Mouse (Mus musculus) thymus, adult 18-20 months (tissue): ENCODE data around the gene Zfp966.
"Not testable (repeated sequence)": the region's sequence is repeated elsewhere in the genome, so short reads cannot be mapped to it uniquely, and the experiment has no call there.

Source experiments
- DNase-seq, 2 experiments: peaks; one replicate each; pipeline ENCODE4 v3.0.0; 2022; ENCODE audit warnings: mixed read lengths in 2 of 2

The Zfp966 gene

DNA sequence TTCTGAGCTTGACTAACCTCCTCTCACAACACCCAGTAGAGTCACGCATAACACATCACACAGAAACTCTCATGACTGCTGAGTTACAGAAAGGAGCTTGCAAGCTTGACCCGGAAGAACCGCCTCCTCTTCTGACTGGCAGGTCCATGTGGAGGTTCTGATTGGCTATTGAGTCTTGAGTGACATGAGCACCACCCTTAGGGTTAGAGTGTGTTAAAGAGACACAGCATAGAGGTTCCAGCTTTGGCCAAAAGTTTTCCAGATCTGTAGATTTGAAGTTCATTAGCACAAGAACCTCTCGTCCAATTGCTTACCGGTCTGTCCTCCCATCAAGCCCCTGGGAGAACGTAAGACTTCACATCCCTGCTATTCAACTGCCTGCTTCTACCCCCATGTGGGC, at the start of gene Zfp966:
Gene Zfp966 (minus strand): TSS at position 101 of the 400 bp plus-strand sequence.
- not testable (repeated sequence) for DNase-seq

GRCm38 (mm10) chr2:175965031-175965430, 34.1 kb upstream of the Zfp966 start, which contains the start of gene Gm2026:
TSS of gene Gm2026 (plus strand) at chr2:175965331.
- DNase-seq: not testable (repeated sequence)

GRCm38 (mm10) chr2:175869024-175869423, 61.9 kb downstream of the Zfp966 start, which contains the start of gene Gm6710:
TSS of gene Gm6710 (plus strand) at chr2:175869219.
- not testable (repeated sequence) for DNase-seq
